Mouse (Mus musculus) lung, postnatal 36 days (tissue): ENCODE measurements around the gene Htt.
"Not testable (repeated sequence)": the region's sequence is repeated elsewhere in the genome, so short reads cannot be mapped to it uniquely, and the experiment has no call there.

Experiments used
- DNase-seq: peaks from one replicate; pipeline ENCODE4 v3.0.0; 2022; ENCODE audit warnings: mixed read lengths

Htt gene

GRCm38 (mm10) chr5:34761509-34761908 is at the start of gene Htt:
Gene Htt (plus strand): TSS chr5:34761740.
- peak; percentile 98 for DNase-seq

GRCm38 (mm10) chr5:34714371-34714770 is 47.2 kb upstream of the Htt start:
- not testable (repeated sequence) for DNase-seq

- no peak for DNase-seq
These were observed 46.7 kb upstream of the Htt start for GRCm38 (mm10) chr5:34714816-34715215.

DNA sequence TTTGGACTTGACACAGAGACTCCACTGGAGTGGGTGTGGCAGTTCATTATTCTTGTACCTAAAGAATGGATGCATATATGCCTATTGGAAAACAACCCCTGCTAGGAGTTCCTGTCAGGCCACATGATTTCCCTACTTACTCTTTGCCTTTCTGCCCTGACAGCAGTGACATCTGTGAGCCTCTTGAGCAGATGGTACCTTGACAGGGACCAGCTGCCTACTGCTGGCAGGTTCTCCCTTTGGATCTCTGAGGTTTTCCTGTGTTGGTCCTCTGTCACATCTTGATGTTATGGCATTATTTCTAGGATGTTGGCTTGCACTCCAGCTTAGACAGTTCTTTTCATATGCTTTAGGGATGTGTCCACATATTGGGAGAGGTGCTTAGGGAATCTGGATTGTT is 32.4 kb upstream of the Htt start:
- DNase-seq, result no peak

- no peak for DNase-seq
These were observed 31.3 kb upstream of the Htt start for GRCm38 (mm10) chr5:34730255-34730654.

- no peak for DNase-seq
These were observed 10.1 kb upstream of the Htt start for GRCm38 (mm10) chr5:34751477-34751876.

DNA sequence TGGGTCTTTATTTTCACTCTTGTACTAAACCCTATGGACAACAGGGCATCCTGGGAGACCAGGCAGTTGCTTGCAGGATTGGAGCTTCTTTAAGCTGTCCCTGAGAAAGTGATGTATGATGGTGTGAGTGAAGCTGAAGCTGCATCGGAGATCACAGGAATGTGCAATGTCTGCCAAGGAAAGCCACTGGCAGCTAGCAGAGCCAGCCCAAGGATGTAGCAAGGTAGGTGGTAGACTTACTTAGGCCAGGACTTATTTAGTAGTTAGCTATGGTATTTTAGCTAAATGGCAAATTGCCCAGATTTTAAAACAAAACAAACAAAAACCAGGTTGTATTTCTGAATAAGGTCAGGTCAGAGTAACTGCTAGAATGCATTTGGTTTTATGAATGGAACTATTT is 2.8 kb upstream of the Htt start:
- DNase-seq, result no peak

- no peak for DNase-seq
These were observed 561 bp upstream of the Htt start for GRCm38 (mm10) chr5:34760850-34761508.

DNA sequence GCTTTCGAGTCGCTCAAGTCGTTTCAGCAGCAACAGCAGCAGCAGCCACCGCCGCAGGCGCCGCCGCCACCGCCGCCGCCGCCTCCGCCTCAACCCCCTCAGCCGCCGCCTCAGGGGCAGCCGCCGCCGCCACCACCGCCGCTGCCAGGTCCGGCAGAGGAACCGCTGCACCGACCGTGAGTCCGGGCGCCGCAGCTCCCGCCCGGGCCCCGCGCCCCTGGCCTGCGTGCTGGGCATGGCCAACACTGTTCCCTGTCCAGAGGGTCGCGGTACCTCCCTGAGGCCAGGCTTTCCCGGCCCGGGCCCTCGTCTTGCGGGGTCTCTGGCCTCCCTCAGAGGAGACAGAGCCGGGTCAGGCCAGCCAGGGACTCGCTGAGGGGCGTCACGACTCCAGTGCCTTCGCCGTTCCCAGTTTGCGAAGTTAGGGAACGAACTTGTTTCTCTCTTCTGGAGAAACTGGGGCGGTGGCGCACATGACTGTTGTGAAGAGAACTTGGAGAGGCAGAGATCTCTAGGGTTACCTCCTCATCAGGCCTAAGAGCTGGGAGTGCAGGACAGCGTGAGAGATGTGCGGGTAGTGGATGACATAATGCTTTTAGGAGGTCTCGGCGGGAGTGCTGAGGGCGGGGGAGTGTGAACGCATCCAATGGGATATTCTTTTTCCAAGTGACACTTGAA is 533 bp downstream of the Htt start:
- peak; percentile 17 for DNase-seq

- no peak for DNase-seq
These were observed 10.3 kb downstream of the Htt start for GRCm38 (mm10) chr5:34771818-34772217.

GRCm38 (mm10) chr5:34772696-34773245 is 11.2 kb downstream of the Htt start:
- no peak for DNase-seq

DNA sequence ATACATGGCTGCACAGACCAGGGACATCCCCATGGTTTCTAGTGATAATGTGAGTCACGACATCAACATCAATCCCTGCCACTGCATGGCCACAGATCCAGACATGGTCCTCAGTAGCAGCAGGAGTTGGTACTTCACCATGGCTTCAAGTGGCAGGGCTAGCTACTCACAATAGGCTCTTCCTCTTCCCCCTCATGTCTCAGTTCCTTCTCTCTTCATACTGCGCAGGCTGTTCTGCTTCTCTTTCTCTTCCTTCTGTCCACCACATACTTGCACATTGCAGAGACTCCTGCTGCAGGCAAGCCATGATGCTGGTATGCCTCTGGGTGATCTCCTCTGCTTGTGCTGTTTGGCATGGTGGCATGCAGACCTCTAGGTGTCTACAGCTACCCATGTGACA is 11.9 kb downstream of the Htt start:
- no peak for DNase-seq

DNA sequence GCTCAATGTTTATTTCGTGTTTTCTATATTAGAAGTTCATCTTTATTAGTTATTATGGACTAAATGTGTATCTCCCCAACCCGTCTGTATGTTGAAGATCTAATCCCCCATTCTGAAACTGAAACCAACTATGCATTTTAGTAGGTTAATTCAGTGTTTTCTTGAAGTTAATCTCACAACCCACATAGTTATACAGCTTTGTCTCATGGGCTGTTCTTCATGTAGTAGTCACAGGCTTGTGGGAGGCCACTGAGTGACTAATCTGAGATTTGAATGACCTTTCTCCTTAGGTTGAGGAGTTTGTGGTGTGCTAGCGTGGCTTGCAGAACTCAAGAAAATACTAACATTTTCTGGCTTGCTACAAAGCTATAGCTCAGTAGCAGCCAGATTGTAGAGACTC is 23.5 kb downstream of the Htt start:
- no peak for DNase-seq

DNA sequence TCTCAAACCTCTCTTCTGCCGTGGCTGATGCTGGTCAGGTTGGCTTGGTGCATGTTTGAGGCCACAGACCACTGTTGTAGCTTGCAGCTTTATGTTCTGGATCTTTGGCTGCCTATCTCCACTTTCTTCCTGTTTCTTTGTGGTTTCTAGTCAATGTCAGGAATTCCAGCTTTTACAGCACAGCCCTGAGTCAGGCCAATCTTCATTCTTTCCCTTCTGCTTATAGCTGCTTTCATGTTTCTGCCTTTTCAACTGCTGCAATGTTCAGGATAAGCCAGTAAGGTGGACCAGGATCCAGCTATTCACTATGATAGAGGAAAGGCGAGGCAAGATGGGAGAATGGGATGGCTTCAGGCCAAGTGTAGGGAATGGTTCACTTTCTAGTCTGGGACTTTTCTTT is 29.6 kb downstream of the Htt start:
- DNase-seq, result no peak

DNA sequence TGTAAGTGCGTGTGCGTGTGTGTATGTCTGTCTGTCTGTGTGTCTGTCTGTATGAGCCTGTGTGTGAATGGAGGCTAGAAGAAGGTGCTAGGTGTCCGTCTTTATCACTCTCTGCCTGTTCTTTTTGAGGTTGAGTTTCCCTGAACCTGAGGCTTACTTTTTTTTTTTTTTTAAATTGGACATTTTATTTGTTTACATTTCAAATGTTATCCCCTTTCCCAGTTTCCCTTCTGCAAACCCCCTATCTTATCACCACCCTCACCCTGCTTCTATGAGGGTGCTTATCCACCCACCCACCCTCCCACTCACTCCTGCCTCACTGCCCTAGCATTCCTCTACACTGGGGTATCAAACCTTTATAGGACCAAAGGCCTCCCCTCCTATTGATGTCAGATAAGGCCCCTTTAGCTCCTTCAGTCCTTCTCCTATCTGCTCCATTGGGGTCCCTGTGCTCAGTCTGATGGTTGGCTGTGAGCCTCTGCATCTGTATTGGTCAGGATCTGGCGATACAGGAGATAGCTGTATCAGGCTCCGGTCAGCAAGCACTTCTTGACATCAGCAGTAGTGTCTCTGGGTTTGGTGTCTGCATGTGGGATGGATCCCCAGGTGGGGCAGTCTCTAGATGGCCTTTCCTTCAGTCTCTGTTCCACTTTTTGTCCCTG is 38.9 kb downstream of the Htt start:
- DNase-seq, result no peak

DNA sequence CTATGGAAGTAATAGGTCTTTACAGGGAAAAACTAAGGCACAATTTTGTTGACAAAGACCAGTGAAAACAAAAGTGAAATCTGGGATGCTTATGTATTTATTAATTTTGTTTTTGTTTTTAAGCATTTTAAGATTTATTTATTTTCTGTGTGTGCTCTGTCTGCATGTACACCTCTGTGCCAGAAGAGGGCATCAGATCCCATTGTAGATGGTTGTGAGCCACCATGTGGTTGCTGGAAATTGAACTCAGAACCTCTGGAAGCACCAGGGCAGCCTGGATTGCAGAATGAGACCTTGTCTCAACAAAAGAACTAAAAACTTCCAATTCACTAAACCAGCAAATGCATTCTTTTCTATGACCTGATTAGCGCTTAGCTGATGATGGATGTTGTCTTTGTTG is 44.5 kb downstream of the Htt start:
- no peak for DNase-seq

DNA sequence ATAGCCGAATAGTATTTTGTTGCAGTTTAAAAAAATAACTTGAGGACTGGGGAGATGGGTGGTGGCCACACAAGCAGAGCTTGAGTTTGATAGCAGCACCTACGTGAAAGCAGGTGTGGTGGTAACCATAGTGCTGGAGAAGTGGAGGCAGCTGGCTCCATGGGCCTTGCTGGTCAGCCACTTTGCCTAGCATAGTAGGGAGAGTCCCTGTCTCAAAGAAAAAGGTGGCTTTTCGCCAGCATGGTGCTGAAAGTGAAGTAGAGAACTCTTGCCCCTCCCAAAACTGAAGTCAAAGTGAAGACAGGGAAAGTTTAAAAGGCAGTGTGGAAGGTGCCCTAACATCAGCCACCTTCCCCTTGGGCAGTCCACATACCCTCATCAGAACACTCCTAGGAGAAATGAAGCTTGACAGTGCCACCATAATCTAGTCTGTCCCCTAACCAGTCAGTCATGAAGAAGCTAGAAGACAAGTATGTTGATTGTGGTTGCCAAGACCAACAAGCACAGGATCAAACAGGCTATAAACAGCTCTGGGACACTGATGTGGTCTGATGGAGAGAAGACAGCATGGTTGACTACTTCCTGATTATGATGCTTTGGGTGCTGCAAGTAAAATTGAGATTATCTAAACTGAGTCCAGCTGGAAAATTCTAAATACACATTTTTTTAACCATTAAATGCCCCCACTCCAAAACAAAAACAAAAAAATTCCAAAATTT is 61.0 kb downstream of the Htt start:
- no peak for DNase-seq

GRCm38 (mm10) chr5:34854079-34854478 is 92.5 kb downstream of the Htt start:
- DNase-seq, result peak; percentile 49

DNA sequence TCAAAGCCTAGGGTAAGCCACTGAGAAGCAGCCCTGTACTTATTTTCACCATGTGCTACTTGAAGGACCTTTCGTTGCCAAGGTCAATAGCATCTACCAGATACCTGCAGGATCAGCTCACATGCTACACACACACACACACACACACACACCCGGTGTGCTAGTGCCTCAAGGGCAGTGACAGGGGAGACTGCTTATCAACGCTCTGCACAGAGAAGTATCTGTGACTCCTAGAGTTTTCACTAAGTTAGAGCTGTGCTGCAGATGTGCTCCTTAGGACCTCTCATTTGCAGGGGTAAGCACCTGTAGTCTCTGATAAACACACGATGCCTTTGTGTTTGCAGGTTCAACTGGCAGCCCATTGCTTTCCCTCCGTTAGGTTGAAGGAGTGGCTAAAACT is 103.8 kb downstream of the Htt start:
- DNase-seq, result peak; percentile 13

- DNase-seq, result not testable (repeated sequence)
These were observed 118.8 kb downstream of the Htt start for GRCm38 (mm10) chr5:34880307-34880706.

GRCm38 (mm10) chr5:34881023-34881422 is 119.5 kb downstream of the Htt start:
- no peak for DNase-seq

DNA sequence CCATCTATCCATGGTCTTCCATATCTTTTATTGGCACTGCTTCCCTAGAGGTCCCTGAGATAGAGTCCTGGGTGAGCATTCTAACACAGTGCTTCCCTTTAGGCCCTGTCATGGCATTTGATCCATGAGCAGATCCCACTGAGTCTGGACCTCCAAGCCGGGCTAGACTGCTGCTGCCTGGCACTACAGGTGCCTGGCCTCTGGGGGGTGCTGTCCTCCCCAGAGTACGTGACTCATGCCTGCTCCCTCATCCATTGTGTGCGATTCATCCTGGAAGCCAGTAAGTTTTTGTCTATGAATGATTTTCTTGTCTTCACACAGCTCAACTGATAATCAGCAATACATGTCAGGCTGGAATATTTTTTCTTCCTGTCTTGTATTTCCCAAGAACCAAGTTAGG is 123.7 kb downstream of the Htt start:
- peak; percentile 31 for DNase-seq

DNA sequence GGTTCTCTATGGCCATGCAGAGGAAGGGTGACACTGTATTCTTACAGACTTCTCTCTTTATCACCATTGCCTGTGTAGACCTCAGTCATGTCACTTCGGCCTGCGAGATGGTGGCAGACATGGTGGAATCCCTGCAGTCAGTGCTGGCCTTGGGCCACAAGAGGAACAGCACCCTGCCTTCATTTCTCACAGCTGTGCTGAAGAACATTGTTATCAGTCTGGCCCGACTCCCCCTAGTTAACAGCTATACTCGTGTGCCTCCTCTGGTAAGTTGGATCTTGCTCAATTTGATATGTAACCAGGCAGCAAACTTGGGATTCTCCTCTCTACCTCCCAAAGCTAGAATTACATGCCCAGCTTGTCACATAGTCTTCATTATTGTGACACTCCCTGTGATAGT is 127.7 kb downstream of the Htt start:
- DNase-seq, result no peak
